Mouse (Mus musculus): ENCODE measurements around the gene Bcl2l15.
A peak's percentile ranks its signal among the peaks of the same experiment; 100 is the strongest.
"Not testable (repeated sequence)": the region's sequence is repeated elsewhere in the genome, so short reads cannot be mapped to it uniquely, and the experiment has no call there.

Gene Bcl2l15

GRCm38 (mm10) chr3:103831146-103831545 is 1.3 kb upstream of the Bcl2l15 start:
- DNase-seq (ENCODE audit: low spot score in 2 of 2): no peak

DNA sequence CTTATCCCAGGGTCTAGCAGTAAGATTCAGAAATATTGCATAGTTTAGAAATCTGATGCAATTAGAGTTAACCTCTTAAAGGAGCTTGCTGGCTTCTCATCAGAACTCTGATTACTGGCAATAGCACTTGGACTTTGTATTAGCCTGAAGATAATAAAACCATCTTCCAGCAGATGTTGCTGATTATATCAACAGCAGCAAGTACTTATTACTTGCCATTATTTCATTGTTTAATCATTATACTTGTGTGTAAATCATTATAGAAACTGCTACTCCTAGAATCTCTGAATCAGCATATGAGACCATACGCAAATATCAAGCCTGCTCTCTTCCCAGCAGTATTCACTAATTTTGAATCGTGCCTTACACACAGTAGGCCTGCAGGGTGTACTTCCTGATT is 1.6 kb downstream of the Bcl2l15 start:
- DNase-seq (ENCODE audit: low spot score in 2 of 2): no peak

DNA sequence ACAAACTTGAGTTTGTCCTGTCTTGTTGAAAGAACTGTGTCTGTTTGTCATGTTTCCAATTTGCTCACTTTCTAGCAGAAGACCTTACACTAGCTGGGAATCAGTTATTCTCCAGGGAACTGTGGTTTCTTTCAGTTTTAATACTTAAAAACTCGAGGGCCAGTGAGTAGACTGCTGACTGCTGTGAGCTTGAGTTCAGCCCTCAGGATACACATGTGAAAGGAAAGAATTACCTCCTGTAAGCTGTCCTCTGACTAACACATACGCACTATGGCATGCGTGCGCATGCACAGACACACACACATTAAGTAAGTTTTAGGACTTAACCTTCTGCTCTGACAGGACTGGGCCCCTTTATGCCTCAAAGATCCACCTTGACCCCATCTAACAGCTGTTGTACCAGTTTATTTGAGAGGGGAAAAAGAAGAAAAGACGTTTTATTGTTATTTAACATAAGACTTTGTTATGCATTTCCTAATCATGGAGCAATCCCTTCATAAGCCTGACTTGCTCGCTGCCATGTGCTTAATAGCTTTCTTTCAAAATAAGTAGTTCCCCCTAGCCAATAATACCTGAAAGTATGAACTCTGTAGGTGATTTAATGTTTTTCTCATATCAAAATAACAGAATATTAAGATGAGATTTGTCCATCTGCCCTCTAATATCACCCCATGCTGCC is 3.0 kb downstream of the Bcl2l15 start:
- DNase-seq (ENCODE audit: low spot score in 2 of 2): no peak

DNA sequence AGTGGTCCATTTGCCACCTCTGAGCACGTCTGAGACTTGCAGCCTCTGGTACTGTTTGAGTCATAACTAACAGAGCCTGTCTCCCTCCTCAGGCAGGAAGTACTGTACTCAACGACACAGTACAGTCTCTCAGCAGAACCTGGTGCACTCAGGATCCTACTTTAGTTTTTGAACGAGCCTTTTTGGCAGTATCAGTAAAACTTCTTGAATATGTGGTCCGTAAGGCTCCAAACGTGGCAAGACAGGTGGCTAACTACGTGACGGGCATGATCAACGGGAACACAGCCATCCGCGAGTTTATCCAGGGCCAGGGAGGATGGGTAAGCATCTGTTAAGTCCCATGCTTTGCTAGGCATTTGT is 3.5 kb downstream of the Bcl2l15 start:
- DNase-seq (ENCODE audit: low spot score in 2 of 2): no peak

DNA sequence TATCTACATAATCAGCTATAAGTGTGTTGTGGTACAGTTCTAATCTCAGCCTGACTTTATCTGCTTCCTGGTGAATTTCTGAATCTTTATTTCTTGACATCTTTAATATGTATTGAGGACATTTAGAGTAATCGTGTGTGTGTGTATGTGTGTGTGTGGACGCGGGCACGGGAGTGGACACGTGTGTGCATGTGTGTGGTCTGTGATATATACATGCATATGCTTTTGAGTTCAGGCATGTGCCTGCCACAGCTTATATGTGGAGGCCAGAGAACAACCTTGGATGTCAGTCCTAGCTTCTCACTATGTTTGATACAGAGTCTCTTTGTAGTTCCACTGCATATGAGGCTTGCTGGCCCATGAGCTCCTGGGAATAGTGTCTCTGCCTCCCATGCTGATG is 4.1 kb downstream of the Bcl2l15 start:
- DNase-seq (ENCODE audit: low spot score in 2 of 2): no peak

DNA sequence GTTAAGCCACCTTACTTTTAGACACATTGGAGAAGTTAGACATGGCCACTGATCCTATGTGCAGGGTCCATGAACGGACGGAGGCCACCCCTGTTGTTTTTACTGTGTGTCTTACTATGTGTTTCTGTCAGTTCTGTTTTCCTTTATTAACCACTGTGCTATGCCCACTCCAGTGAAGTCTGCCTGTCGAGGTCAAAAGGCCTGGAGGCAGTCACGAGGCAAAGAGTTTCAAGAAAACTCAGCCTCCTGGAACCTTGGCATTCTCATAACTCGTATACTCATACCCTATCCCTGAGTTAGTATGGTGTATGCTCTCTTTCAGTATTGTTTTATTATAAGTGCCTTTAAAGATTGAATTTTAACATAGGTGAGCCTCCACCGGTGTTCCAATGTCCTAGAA is 7.3 kb downstream of the Bcl2l15 start:
- no peak for DNase-seq (ENCODE audit: low spot score in 2 of 2)

GRCm38 (mm10) chr3:103840195-103840594 is 7.8 kb downstream of the Bcl2l15 start:
- not testable (repeated sequence) for DNase-seq (ENCODE audit: low spot score in 2 of 2)

DNA sequence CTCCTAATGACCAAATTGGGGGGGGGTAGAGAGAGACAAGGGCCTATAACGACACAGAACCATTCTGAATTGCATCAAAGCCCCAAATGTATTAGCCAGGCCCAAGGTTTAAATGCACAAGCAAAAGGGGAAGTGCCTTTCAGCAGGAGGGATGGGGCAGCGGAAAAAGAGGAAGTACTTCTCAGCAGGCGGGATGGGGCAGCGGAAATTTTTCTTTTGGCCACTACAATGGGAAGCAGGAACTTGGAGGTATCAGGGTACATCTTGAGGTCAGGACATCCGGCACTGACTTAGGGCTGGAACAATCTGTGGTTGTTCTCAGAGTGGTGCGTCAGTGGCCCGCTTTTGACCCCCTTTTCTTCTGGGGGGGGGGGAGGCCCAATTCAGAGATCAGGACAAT is 8.5 kb downstream of the Bcl2l15 start:
- not testable (repeated sequence) for DNase-seq (ENCODE audit: low spot score in 2 of 2)

DNA sequence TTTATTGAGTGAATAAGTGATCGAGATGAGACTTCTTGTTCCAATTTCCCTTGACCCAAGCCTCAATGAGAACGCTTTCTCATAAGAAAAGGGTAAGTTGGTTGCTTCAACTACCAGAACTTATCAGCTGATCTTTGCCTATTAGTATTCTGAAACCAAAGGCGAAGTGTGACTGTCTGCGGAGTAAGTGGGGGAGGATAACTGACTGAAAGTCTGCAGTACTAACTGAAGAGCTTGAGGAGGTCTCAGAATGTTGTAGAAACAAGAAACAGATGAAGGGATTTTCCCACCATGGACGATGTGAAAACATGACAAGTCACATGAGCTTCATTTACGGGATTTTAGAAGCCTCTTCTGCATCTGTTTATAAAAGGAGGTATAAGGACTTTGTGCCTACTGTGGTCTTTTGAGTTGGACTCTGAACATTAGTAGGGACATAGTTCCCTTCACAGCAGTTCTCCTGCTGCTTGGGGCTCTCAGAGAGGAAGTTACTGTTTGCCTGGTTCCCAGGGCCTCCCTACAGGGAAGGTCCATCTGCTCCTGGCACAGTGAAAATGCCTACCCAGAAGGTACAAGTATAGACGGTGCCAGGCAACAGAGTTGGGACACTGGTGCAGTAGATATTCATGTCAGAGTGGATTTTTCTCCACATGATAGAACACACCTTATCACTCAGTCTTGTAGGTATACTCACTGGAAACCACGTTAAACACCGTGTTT is 18.4 kb downstream of the Bcl2l15 start:
- DNase-seq (ENCODE audit: low spot score in 2 of 2): no peak

DNA sequence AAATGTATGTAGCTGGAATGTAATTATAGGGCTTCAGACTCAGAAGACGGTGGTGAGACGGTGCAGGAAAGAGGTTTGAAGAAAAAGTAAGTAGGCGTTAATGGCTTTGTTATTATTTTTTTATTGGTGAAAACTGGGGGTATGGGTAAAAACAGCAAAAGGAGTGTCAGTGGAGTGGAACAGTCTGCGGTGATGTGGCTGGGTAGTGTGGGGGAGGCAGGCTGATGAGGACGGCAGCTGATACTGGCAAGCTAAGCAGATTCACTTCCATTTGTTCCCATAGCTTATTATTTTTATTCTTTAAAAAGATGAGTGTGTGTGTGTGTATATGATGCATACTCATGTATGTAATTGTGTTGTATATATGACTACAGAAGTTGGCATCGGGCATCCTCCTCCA is 19.1 kb downstream of the Bcl2l15 start:
- DNase-seq (ENCODE audit: low spot score in 2 of 2): no peak

GRCm38 (mm10) chr3:103851882-103852281 is 19.5 kb downstream of the Bcl2l15 start:
- no peak for DNase-seq (ENCODE audit: low spot score in 2 of 2)

DNA sequence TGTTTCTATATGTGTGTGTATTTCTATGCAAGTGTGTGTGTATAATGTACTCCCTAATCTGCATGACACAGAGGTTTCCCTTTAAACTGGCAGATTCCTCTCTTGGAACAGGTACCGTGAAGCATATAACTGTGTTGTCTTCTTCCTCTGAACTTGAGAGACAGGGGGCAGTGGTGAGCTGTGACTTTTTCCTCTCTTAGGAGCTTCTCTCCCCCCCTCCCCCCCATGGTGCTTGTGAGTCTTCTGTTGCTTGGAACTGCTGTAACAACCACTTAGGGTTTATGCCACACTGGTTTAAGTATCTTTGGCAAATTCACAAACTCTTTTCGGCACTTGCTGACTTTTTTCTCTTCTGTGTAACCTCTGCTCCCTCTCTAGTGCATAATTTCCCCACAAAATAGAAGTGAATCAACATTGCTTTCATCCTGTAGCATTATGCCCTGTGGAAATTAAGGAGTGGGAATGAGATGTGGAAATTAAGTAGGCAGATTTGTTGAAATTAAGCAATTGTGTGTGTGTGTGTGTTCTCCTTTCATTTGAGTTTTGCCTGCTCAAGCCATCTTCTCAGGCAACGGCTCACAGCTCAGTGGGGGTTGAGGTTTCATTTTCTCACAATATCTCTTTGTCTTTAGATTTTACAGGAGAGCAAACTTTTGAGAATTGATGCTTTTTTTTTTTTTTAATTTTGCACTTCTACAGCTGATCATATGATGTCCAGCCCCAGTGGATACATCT is 20.3 kb downstream of the Bcl2l15 start:
- peak; percentile 33 to 64 for DNase-seq (ENCODE audit: low spot score in 2 of 2)

GRCm38 (mm10) chr3:103853804-103854203 is 21.4 kb downstream of the Bcl2l15 start:
- no peak for DNase-seq (ENCODE audit: low spot score in 2 of 2)

DNA sequence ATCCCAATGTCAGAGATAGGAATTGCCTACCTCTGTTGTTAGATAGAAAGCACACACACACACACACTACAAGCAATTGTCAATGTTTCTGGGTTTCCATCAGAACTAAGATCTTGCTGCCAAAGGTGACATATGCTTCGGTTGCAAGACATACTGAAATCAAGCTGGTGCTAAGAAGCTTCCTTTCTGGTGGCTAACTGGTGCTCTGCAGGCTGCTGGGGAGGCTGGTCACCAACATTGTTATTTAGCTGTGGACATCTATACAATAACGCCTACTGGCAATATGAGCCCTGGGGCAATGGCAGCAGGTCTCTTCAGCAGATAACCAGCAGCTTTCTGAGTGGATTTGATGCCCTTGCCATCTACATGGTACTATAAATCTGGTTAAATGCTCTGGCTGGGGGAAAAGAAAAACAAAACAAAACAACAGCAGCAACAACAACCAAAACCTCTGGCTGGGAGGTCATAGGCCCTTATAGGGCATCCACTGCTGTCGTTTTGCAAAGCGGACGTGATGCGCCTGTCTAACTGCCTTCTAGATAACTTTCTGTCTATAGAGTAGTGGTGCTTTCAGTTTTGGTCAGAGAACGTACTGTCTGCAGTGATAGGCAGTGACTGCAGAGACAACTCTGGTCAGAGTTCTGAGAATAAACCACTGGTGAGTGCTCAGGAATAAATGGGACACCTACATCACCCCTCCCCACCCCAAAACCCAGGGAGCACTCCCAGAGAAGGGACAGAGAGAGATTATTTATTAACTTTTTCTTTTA is 24.8 kb downstream of the Bcl2l15 start:
- no peak for DNase-seq (ENCODE audit: low spot score in 2 of 2)

- DNase-seq (ENCODE audit: low spot score in 2 of 2): no peak
These were observed 25.7 kb downstream of the Bcl2l15 start for GRCm38 (mm10) chr3:103857977-103858563.

GRCm38 (mm10) chr3:103858881-103859801 is 26.7 kb downstream of the Bcl2l15 start, which contains the start of gene Ptpn22:
Ptpn22 (plus strand) TSS chr3:103859795.
- DNase-seq (ENCODE audit: low spot score in 2 of 2): no peak

GRCm38 (mm10) chr3:103859851-103860391 is 27.5 kb downstream of the Bcl2l15 start:
- peak; percentile 24 to 37 for DNase-seq (ENCODE audit: low spot score in 2 of 2)

DNA sequence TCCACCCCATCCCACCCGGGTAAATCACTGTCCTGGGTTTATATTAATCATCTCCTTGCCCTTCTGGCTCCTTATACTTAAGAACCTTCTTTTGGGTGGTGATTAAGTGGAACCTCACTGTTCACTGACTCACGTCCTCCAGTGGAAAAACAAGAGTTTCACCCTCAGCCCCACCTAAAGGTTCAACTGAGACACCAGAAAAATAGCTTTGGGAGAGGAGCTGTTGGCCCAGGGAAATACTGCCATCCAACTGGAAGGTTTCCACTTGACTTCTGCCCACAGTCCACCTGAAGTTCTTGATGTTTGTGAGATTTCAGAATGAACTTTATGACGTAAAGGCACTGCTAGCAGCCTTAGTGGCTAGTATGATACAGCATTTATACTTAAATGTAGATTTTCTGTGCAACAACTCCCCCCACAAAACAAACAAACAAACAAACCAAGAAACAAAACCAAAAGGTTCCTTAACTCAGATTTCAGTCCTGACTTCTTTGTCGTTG is 30.4 kb downstream of the Bcl2l15 start:
- DNase-seq (ENCODE audit: low spot score in 2 of 2): no peak

DNA sequence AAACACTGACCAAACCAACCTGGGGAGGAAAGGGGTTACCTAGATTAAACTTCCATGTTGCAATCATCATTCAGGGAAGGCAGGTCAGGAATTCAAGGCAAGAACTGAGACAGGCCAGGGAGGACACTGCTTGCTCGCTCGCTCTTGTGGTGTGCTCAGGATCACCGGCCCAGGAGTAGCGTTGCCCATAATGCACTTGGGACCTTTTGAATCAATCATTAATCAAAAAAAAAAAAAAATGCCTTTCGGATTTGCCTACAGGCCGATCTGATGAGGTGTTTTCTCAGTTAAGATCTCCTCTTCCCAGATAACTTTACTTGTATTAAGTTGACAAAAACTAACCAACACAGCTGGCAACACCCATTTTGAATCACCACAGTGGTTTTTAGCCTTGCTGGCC is 31.8 kb downstream of the Bcl2l15 start:
- DNase-seq (ENCODE audit: low spot score in 2 of 2): no peak

- no peak for DNase-seq (ENCODE audit: low spot score in 2 of 2)
These were observed 35.1 kb downstream of the Bcl2l15 start for GRCm38 (mm10) chr3:103867424-103867971.

Measured in spleen, postnatal 14 days (tissue).